Mouse (Mus musculus): Measurements from ENCODE around the gene Haspin.
A peak's percentile ranks its signal among the peaks of the same experiment; 100 is the strongest.

Gene Haspin

DNA sequence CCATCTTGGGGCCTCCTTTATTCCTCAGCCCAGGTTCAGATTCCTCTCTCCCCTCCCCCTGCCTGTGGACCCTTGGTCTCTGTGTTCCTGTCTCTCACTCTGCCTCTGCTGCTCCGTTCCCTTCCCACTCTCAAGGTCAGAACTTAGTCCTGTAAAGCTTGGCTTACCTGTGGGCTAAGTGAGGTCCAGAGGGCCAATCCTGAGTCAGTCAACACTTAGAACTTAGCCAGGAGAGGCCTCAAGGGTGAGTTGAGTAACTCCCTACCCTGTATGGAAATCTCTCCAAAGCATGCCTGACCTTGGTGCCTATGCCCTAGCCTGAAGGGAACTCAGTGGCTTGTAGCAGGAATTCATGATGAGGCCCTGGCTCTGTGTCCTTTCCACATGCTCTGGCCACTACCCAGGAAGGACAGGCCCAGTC lies 6.2 kb upstream of the Haspin start:
- DNase-seq (ENCODE audit: low spot score in 2 of 2): no peak

GRCm38 (mm10) chr11:73137116-73137515 lies 978 bp downstream of the Haspin start:
- DNase-seq (ENCODE audit: low spot score in 2 of 2): no peak

GRCm38 (mm10) chr11:73136587-73136986 lies 1.5 kb downstream of the Haspin start:
- DNase-seq (ENCODE audit: low spot score in 2 of 2): no peak

DNA sequence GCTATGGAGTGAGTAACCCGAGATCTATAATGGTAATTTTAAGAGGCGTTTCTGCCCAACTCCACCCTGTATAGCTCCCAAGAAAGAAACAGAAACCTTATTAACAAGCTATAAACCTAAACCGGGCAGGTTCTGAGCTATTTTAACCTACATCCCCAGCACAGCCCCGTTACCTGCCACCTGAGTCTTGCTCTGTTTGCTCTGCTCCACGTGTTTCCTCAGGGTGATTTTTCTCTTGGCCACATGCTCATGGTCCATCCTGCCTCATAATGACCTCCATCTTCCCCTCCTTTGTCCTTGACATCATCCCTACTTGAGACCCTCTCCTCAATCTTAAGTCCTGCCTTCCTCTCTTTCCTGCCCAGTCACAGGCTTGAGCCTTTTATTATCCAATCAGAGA lies 3.9 kb downstream of the Haspin start:
- no peak for DNase-seq (ENCODE audit: low spot score in 2 of 2)

DNA sequence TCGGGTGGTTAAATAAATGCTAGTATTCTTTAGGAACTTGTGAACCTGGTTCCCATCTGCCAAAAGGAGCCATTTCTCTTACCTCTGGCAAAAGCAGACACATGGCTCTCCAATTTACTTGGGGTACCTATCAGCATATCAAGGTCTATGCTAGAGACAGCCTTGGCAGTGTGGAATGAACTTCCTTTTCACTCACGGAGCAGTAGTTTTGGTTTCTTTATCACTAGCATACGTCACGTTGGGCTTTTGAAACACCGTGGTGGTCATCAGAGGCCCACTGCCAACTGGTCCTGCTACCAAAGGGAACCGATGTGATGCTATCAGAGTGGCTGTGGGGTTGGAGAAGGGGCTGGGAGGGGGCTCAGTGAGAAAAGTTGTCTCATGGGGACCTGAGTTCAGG lies 5.1 kb downstream of the Haspin start:
- DNase-seq (ENCODE audit: low spot score in 2 of 2): no peak

DNA sequence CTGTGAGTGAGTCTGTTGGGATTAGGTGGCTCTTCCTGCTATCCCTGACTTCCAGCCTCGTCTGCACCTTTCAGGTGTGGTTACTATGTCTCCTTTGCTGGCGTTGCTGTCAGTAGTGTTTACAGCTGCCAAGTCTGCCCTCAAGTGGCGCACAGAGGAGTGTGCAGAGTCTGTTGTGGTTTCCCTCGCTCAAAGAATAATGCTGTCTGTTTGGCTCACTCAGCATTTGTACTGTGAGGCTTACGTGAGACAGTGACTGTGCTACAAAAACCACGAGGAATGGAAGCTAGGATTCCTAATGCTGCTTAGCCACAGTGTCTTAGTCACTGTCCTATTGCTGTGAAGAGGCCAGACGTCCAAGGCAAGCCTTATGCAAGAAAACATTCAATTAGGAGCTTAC lies 7.1 kb downstream of the Haspin start:
- DNase-seq (ENCODE audit: low spot score in 2 of 2): no peak

DNA sequence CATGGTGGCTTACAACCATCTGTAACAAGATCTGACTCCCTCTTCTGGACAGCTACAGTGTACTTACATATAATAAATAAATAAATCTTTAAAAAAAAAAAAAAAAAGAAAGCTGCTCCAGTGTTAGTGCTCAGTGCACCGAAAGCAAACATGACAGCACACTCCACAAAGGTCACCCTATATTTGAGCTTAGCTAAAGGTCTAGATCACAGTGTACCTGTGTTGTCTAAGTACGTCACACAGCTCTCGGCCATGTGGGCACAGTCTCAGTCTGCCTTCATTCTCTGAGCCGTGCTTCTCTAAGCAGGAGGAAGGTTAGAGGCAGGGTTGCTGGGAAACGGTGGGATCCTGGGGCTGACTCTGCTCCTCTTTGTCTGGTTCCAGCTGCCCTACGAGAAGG lies 11.6 kb downstream of the Haspin start:
- DNase-seq (ENCODE audit: low spot score in 2 of 2): no peak

- DNase-seq (ENCODE audit: low spot score in 2 of 2): no peak
Observed at GRCm38 (mm10) chr11:73111414-73111813, 26.7 kb downstream of the Haspin start.

DNA sequence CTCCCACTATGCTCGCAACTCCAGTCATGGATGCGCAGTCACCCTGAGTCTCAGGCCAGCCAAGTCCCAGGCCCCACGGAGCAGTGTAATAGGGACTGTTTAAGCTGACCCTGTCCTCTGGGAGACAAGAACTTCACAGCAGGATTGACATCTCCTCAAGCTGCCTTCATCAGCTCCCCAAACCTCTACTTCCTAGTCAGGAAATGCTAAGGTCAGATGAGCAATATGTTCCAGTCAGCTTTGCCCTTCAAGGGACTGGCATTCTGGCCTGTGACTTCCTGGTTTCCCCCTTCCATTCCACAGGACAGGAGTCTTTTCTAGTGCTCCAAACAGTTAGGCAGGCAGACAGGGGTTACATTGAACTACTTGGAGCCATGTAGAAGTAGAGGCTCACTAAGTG lies 28.2 kb downstream of the Haspin start:
- no peak for DNase-seq (ENCODE audit: low spot score in 2 of 2)

DNA sequence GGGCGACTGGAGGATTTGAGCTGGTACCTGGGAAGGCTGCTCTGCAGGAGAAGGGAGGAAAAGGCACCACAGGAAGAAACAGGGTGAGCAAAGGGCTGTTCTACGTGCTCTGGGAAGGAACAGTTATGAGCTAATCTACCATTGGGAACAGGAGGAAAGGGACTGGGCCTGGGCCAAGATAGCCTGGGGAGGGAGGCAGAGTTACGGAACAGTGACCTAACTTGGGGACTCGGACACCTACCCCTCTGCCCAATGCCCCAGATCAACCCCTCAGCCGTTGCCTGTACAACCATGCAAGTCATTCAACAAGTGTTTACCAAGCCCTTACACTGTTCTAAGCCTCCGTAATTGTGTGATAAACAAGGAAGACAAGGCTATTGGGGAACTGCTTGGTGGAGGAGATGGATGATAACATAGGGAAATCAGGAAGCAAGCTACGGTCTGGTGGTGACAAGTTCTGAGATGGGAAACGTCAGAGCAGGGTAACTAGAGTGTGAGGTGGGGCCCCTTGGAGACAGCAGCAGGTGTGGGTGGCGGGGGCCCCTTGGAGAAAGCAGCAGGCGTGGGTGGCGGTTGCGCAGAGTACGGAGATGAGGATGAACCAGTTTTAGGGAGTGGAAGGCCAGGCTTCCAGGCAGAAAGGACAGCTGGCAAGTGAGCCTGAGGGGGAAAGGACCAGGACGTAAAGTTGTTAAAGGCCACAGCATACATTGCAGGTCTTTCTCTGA lies 29.0 kb downstream of the Haspin start:
- no peak for DNase-seq (ENCODE audit: low spot score in 2 of 2)

DNA sequence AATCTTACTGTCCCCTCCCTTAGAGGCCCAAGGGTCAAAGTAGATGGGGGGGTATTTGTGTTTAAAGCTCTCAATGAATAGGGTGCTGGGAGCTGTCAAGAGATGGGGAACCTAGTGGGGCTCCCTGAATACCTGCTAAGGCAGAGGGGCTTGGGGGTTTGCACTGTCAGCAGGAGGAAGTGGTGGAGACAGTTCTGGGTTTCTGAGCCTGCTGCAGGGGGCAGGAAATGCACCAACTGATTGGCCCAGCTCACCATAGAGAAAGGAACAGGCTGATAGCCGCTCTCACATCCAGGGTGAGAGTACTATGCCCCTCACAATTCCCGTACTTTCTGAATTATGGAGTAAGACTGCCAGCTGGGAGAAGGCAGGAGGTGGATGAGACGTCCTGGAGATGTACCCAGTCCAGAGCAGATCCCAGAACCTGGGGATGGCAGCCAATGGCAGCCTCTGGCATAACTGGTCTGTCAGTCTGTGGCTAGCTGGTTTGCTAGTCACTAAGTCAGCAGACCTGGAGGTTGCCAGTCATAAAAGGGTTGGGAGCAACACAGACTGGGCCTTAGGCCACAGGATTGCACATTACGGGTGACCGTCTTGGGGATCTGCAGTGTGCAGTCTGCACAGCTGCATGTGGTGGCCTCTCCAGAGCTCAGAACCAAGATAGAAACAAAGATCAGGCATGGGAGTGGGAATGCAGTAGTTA lies 29.7 kb downstream of the Haspin start:
- no peak for DNase-seq (ENCODE audit: low spot score in 2 of 2)

DNA sequence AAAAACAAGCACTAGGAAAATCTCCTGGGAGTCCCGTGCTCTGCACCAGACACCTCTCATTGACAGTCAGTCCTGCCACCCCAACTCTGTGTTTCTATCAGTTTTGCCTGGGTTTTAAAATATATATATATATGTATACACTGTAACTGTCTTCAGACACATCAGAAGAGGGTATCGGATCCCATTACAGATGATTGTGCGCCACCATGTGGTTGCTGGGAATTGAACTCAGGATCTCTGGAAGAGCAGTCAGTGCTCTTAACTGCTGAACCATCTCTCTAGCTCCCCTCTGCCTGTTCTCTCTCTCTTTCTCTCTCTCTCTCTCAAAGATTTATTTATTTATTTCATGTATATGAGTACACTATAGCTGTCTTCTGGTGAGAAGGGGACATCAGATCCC lies 30.7 kb downstream of the Haspin start:
- peak; percentile 49 to 61 for DNase-seq (ENCODE audit: low spot score in 2 of 2)

- DNase-seq (ENCODE audit: low spot score in 2 of 2): no peak
Observed at GRCm38 (mm10) chr11:73105246-73105645, 32.8 kb downstream of the Haspin start.

GRCm38 (mm10) chr11:73101308-73101707 lies 36.8 kb downstream of the Haspin start:
- no peak for DNase-seq (ENCODE audit: low spot score in 2 of 2)

DNA sequence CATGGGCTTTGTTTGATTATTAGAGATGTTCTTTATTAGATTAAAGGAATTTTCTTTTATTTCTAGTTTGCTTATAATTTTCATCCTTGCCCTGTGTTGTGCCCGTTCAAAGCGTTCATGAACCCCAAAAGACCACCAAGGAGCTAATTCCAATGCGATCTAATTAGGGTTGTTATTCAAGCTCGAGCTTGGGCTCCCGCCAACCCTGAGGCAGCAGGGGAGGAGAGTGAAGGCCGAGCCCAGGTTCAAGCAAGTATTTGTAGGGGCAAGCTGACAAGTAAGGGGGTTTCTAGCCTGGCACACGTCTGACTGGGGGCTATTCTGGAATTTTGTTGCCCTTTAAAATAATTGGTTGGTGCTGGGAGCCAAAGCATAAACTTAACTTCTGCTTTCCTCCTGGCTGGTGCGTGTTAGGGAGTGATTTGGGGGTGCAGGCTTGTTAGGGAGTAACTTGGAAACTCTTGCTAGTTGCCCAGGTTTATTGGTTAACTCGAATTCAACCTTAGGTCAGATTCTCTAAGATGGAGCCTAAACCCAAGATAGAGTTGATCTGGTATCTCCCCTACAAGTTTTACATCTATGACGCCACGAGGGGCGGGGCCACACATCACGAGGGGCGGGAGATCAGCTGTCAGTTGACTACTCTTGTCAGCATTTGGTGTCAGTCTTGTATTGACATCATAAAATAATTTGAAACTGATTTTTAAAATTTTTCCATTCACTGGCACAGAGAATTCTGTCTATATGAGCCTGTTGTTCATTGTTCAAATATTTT lies 37.9 kb downstream of the Haspin start:
- DNase-seq (ENCODE audit: low spot score in 2 of 2): no peak

GRCm38 (mm10) chr11:73098860-73099259 lies 39.2 kb downstream of the Haspin start:
- DNase-seq (ENCODE audit: low spot score in 2 of 2): no peak

DNA sequence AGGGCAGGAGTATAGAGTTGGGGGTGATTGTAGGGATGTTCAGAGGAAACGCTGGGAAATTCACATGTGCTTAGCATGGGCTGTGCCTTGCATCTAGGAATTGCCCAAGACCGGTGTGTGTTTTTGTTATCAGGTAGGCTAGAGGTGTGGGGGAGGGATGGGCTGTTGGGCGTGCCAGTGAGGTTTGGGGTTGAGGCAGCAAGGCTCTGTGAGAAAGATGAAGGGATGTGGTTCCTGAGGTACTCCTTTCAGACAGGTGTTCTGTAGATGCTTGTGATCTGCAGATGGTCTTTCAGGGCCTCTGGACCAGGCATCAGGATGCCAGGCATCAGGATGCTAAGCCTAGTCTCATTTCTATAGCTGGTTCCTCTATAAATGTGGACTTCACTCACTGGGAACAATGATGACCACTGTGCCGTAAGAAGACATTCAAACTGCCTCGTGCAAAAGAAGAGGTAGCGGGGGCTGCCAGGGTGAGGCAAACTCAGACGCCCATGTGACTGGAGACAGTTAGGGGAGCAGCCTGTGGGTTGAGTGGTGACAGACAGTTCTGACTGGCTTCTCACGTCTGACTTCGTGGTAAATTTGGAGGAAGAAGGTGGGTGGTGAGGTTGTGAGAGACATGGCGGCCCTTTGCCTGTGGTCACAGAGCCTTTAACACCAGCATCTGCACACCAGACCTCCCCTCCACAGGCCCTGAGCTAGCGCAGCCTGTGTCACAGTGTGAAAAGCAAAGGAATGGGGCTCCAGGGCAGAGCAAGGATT lies 43.7 kb downstream of the Haspin start:
- no peak for DNase-seq (ENCODE audit: low spot score in 2 of 2)

DNA sequence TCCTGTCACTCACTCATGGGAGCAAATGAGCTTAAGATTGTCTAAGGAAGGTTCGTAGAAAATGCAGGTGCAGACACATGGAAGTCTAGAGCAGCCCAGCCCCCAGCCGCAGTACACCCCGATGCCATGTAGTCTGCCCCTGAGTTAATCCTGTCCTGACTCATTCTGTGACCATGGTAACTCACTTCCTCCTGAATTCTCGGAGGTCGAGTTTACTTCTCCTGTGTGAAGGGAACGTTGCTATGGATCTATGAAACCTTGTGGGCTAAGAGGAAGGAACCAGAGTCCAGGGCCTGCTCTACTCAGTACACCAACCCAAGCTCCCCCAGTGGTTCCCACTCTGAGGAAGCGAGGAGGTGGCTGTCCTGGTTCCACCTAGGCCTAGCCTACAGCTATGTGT lies 45.2 kb downstream of the Haspin start:
- DNase-seq (ENCODE audit: low spot score in 2 of 2): no peak

DNA sequence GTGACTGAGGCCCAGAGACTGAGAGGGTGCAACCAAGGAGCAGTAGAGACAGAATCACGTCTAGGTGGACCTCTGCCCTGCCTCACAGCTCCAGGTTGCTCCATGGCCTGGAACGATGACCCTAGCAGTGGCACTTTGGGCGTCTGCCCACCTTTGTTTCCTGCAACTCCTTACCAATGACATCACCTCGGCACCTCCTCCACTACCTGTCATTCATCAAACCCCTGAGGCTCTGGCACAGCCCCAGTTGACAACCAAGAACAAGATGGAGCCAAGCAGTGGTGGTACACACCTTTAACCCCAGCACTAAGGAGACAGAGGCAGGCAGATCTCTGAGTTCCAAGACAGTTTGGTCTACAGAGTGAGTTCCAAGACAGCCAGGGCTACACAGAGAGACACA lies 46.0 kb downstream of the Haspin start:
- no peak for DNase-seq (ENCODE audit: low spot score in 2 of 2)

DNA sequence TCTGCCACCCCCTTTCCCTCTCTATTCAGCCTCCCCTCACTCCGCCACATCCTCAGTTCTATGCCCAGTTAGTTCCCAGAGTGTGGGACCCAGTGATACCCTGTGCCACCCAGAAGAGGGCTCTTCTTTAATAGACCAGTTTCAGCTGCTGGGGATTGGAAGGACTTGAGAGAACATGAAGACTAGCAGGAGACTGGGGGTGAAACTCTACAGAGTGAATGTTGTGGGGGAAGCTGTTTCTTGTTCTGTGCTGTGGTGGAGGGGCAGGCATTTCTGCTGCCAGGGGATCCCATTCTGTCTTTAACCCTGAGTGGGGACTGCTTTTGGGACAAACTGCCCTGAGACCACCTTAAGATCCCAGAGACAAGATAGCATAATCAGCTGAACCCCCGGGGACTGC lies 47.3 kb downstream of the Haspin start:
- no peak for DNase-seq (ENCODE audit: low spot score in 2 of 2)

DNA sequence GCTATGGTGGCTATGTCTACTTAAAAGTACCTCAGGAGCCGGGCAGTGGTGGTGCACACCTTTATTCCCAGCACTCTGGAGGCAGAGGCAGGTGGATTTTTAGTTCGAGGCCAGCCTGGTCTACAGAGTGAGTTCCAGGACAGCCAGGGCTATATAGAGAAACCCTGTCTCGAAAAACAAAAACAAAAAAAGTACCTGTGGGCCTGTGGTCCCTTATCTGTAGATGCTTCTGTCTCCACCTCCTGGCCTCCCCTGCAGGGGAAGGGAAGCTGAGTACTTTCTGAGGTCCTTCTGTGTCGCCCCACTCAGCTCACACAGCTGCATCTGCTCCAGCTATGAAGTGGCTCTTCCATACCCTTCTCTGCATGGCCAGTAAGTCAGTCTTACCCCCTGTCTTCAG lies 47.8 kb downstream of the Haspin start, which contains the start of gene Itgae:
TSS of gene Itgae (plus strand) at position 301 of the 400 bp plus-strand sequence.
- no peak for DNase-seq (ENCODE audit: low spot score in 2 of 2)

Measured in frontal cortex, postnatal 14 days (tissue).